Mouse (Mus musculus) heart, embryonic 14.5 days (tissue): ENCODE data around the gene Mroh8. TPM values are rescaled to one million over a fixed set of nuclear protein-coding genes. Genes with fewer than 3 reads are reported as not detected.
A peak's percentile ranks its signal among the peaks of the same experiment; 100 is the strongest.

ENCODE experiments used
- ATAC-seq: fragments of 200-750 bp; cut with Nextera tagmentation; 2 replicates; pipeline ENCODE4 v1.8.0; 2017; ENCODE audit warnings: low read depth, moderate TSS enrichment; ENCODE audit not compliant: insufficient number of reproducible peaks, insufficient read depth, low FRiP score
- H3K27ac ChIP-seq, 2 experiments: fragments of 200-500 bp in 1 of 2; fragments of 300-500 bp in 1 of 2; sonication (generic) in 1 of 2; replicated peaks in 1 of 2; 2 replicates each; pipeline ENCODE4 v1.5.1; 2012 to 2014; ENCODE audit warnings: low read depth in 2 of 2, low read length in 2 of 2, control low read depth in 1 of 2, mild to moderate bottlenecking in 1 of 2, mixed read lengths in 1 of 2; ENCODE audit not compliant: control insufficient read depth in 1 of 2, insufficient read depth in 1 of 2
- H3K27me3 ChIP-seq: fragments of 300-500 bp; sonication (generic); 2 replicates; pipeline ENCODE4 v1.6.1; 2014; ENCODE audit warnings: mild to moderate bottlenecking, low read length, control low read depth; ENCODE audit not compliant: control insufficient read depth, insufficient read depth
- H3K36me3 ChIP-seq: fragments of 300-500 bp; sonication (generic); 2 replicates; pipeline ENCODE4 v1.6.1; 2014; ENCODE audit warnings: mild to moderate bottlenecking, control low read depth, low read length, mixed read lengths; ENCODE audit not compliant: control insufficient read depth, insufficient read depth
- H3K4me1 ChIP-seq, 2 experiments: fragments of 200-500 bp in 1 of 2; fragments of 300-500 bp in 1 of 2; sonication (generic) in 1 of 2; 2 replicates each; pipeline ENCODE4 v1.6.1; 2012 to 2014; ENCODE audit warnings: low read length in 2 of 2, control low read depth in 1 of 2, mixed read lengths in 1 of 2; ENCODE audit not compliant: control insufficient read depth in 2 of 2, insufficient read depth in 2 of 2
- H3K4me2 ChIP-seq: fragments of 300-500 bp; sonication (generic); 2 replicates; pipeline ENCODE4 v1.6.1; 2014; ENCODE audit warnings: mild to moderate bottlenecking, low read length
- H3K4me3 ChIP-seq, 2 experiments: fragments of 200-500 bp in 1 of 2; fragments of 300-500 bp in 1 of 2; sonication (generic) in 1 of 2; 2 replicates each; pipeline ENCODE4 v1.5.1; 2012 to 2014; ENCODE audit warnings: low read length in 2 of 2, mild to moderate bottlenecking in 2 of 2, control low read depth in 1 of 2, low read depth in 1 of 2, moderate library complexity in 1 of 2; ENCODE audit not compliant: control insufficient read depth in 1 of 2, insufficient read depth in 1 of 2
- H3K9ac ChIP-seq: fragments of 300-500 bp; sonication (generic); 2 replicates; pipeline ENCODE4 v1.6.1; 2014; ENCODE audit warnings: mild to moderate bottlenecking, low read length
- H3K9me3 ChIP-seq: fragments of 300-500 bp; sonication (generic); 2 replicates; pipeline ENCODE4 v1.6.1; 2016; ENCODE audit warnings: low read length, control low read depth; ENCODE audit not compliant: control insufficient read depth
- WGBS: fragments of 180-500 bp; shearing (Covaris S2); extraction: QIAGEN DNeasy Blood & Tissue Kit; methylation state at CpG from one replicate; pipeline ENCODE4 v1.1.7; 2014; 5-methylcytosine and 5-hydroxymethylcytosine counted together
- polyA plus RNA-seq: library from polyadenylated mRNA; unstranded; fragments of >200 nt; fragmentation: Nextera tagmentation; extraction: Ambion mirVana; gene quantifications from 2 replicates; pipeline ENCODE4 v1.2.1, GENCODE M21; 2014

Mroh8 gene
- 0.43 and 0.46 TPM in 2 replicates for polyA plus RNA-seq

DNA sequence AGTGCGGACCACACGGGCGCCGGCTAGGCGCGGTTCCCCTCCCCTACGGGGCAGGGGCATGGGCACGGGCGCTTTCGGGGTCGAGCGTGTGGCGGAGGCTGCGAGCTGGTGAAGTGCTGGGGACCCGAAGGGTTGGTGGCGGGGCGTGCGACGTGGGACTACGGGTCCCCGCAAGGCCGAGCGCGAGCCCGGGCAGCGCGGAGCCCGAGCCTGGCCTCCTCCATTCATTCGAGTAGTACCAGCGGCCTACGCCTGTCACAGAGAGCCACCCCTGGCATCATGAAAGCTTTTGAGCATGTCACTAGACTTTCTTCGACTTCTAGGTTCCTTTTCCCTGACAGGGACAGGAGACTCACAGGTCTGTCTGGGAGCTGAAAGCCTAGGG, at the start of gene Mroh8:
Mroh8 (minus strand) TSS at position 134 of the 385 bp plus-strand sequence.
- Histone ChIP-seq H3K4me3 (peak within 1 kb of the TSS; percentile 87 to 96), H3K27ac (peak within 1 kb of the TSS; percentile 83 to 95), H3K9ac (peak within 1 kb of the TSS; percentile 94), H3K36me3 (peaks cover 20% of the 10 kb centered on the region), H3K27me3 (no peaks in the 10 kb centered on the region), H3K9me3 (no peaks in the 10 kb centered on the region), H3K4me1 (peaks cover 5 to 18% of the 10 kb centered on the region in 2 experiments), H3K4me2 (peak within 1 kb of the TSS; percentile 79)
- 0% methylated on average over 27 of the region's 32 CpGs for WGBS
- peak; percentile 57 for ATAC-seq

- Histone ChIP-seq H3K9me3 (no peaks in the 10 kb centered on the region), H3K4me3 (no peak overlapping the region), H3K4me2 (no peak overlapping the region), H3K36me3 (peaks cover 49% of the 10 kb centered on the region), H3K9ac (no peak overlapping the region), H3K27me3 (no peaks in the 10 kb centered on the region), H3K4me1 (peaks cover 3 to 4% of the 10 kb centered on the region in 2 experiments; a peak in 1 of 4 replicates), H3K27ac (no peak overlapping the region)
- ATAC-seq, result no peak
- 37% methylated on average over 11 of the region's 11 CpGs for WGBS
Observed at GRCm38 (mm10) chr2:157328570-157328969, 49.2 kb upstream of the Mroh8 start.

- Histone ChIP-seq H3K4me3 (no peak overlapping the region), H3K27me3 (no peaks in the 10 kb centered on the region), H3K4me2 (no peak overlapping the region), H3K9me3 (no peaks in the 10 kb centered on the region), H3K4me1 (peaks cover 3 to 4% of the 10 kb centered on the region in 2 experiments; a peak in 1 of 4 replicates), H3K27ac (no peak overlapping the region), H3K36me3 (peaks cover 54% of the 10 kb centered on the region), H3K9ac (no peak overlapping the region)
- ATAC-seq, result no peak
- 36% methylated on average over 5 of the region's 5 CpGs for WGBS
Observed at GRCm38 (mm10) chr2:157328106-157328505, 48.8 kb upstream of the Mroh8 start.

GRCm38 (mm10) chr2:157325238-157325637, 45.9 kb upstream of the Mroh8 start:
- Histone ChIP-seq H3K9ac (no peak overlapping the region), H3K9me3 (no peaks in the 10 kb centered on the region), H3K36me3 (peaks cover 83% of the 10 kb centered on the region), H3K4me1 (peaks cover 3 to 4% of the 10 kb centered on the region in 2 experiments; a peak in 1 of 4 replicates), H3K27me3 (no peaks in the 10 kb centered on the region), H3K27ac (no peak overlapping the region), H3K4me2 (no peak overlapping the region), H3K4me3 (no peak overlapping the region)
- ATAC-seq, result no peak
- 62% methylated on average over 2 of the region's 2 CpGs for WGBS

DNA sequence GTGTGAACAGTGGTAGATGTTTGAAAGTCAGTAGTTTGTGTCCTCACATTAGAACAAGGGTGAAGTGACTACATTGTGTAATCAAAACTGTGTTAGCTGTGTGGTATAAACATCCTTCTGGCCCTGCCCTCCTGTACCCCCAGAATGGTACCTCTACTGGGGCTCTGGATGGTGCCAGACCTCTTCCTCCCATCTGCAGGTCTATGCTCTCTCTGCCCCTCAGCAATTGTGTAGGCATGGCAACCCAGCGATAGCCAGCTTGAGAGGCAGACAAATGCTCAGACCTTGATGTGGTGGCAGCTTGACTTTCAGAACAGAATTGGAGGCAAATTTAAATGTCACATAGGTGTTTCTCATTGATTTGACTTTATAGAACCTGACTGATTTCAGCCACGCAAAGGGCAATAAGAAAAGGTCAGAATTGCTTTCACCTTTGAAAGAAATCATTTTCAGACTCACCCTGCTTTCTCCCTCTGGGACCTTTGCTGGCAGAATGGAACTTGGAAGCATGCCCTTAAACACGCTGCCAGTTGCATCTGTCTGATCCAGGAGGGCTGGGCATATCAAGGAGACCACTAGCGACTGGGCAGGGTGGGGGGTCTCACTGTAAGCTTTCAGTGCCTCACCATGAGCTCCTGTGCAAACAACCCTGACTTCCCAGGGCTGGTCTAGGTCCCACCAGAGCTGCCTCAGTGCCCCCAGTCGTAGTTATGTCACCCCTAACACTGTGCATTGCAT, 42.8 kb upstream of the Mroh8 start:
- H3K27ac ChIP-seq, result no peak overlapping the region
- no peak overlapping the region for H3K4me3 ChIP-seq
- H3K4me2 ChIP-seq, result no peak overlapping the region
- no peak for ATAC-seq
- no peak overlapping the region for H3K9ac ChIP-seq
- H3K4me1 ChIP-seq, result peaks cover 4 to 5% of the 10 kb centered on the region in 2 experiments; a peak in 1 of 4 replicates
- H3K27me3 ChIP-seq, result no peaks in the 10 kb centered on the region
- H3K36me3 ChIP-seq, result peaks cover 99% of the 10 kb centered on the region
- no peaks in the 10 kb centered on the region for H3K9me3 ChIP-seq
- 85% methylated on average over 5 of the region's 5 CpGs for WGBS

DNA sequence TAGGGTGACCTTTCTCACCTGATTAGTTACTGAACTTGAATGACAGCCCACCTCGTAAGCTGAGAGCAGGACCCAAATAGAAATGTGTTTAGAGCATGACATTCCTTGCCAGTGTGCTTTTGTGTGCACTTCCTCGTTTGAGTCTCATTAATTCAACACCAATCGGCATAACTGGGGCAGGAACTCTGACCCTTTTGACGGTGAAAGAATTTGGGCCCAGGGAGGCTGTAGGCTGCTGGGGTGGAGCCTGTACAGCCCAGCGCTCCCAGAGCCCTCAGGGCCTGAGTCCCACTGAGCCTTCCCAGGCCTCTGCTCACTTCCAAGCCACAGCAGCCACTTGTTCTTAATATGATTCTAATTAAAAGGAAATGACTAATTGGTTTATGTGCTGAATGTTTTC, 41.5 kb upstream of the Mroh8 start:
- Histone ChIP-seq H3K4me1 (peaks cover 4 to 8% of the 10 kb centered on the region in 2 experiments; a peak in 1 of 4 replicates), H3K9ac (no peak overlapping the region), H3K36me3 (peaks cover 97% of the 10 kb centered on the region), H3K4me2 (no peak overlapping the region), H3K27me3 (no peaks in the 10 kb centered on the region), H3K4me3 (no peak overlapping the region), H3K27ac (no peak overlapping the region), H3K9me3 (no peaks in the 10 kb centered on the region)
- ATAC-seq, result no peak
- 66% methylated on average over 5 of the region's 5 CpGs for WGBS

- Histone ChIP-seq H3K36me3 (peaks cover 97% of the 10 kb centered on the region), H3K27ac (no peak overlapping the region), H3K9ac (no peak overlapping the region), H3K9me3 (no peaks in the 10 kb centered on the region), H3K4me2 (no peak overlapping the region), H3K27me3 (no peaks in the 10 kb centered on the region), H3K4me1 (peaks cover 4 to 8% of the 10 kb centered on the region in 2 experiments; a peak in 1 of 4 replicates), H3K4me3 (no peak overlapping the region)
- WGBS, result 89% methylated on average over 8 of the region's 8 CpGs
- ATAC-seq, result no peak
Observed at GRCm38 (mm10) chr2:157320135-157320534, 40.8 kb upstream of the Mroh8 start.
